Mouse (Mus musculus): Measurements from ENCODE around the gene Gm45233. TPM values are rescaled to one million over a fixed set of nuclear protein-coding genes. Genes with fewer than 3 reads are reported as not detected.

Gene Gm45233
- polyA plus RNA-seq, 1 experiment, result not detected

DNA sequence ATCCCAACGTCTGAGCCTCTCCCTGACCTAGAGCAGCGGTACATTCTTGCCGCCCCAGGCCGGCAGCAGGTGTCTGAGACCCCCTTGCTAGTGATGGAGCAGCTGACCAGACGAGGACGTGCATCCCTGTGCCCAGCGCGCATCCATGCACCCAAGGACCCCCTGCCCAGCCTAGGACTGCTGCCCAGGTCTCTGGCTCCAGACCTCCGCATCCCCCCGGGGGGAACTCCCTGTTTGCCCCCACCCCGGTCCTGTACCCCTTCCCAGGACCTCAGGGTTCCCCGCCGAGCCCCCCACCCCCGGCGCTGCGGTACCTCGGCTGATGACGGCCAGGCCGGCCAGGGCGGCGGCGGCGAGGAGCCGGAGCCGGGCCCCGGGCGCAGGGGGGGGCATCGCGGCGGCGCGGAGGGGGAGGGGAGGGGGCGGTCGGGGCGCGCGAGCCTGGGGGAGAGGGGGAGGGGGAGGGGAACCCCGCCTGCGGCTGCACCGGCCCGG, 45.8 kb downstream of the Gm45233 start, which contains the start of gene Iglon5:
Iglon5 (minus strand) TSS at position 445 of the 495 bp plus-strand sequence.
- Histone ChIP-seq H3K27ac (ENCODE audit: control insufficient read depth, insufficient read depth, low read depth, low read length, poor library complexity) (no peak within 1 kb of the TSS), H3K4me1 (ENCODE audit: control insufficient read depth, insufficient read depth, low read length) (no peaks in the 10 kb centered on the region; the same call in 1 of the 2 replicates), H3K4me3 (replicated peaks; ENCODE audit: control insufficient read depth, low read depth, low read length) (no peak within 1 kb of the TSS)
- 3% methylated on average over 21 of the region's 41 CpGs for WGBS
- no peak for TF ChIP-seq POLR2A (IDR thresholded peaks at IDR 0.05; ENCODE audit: borderline replicate concordance, control insufficient read depth, low read depth, low read length)
- no peak for TF ChIP-seq CTCF (IDR thresholded peaks at IDR 0.05; ENCODE audit: control insufficient read depth, insufficient read depth, low read length)

DNA sequence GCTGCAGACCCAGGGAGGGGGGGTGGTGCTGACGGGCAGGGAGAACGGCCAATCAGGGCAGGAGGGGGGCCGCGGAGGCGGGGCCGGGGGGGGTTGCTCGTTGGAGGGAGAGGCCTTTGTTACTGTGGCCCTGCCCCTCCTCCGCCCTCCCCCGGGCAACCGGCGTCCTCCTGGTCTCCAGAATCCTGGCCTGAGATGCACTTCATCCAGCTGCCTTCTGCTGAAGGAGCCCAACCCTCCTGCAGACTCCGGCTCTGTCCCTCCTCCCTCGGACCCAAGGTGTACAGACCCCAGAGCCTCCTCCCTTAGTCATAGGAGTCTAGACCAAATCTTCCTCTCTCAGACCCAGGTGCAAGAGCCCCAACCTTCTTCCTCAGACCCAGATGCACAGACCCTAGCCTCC, 46.3 kb downstream of the Gm45233 start:
- TF ChIP-seq CTCF (IDR thresholded peaks at IDR 0.05; ENCODE audit: control insufficient read depth, insufficient read depth, low read length) (no peak), POLR2A (IDR thresholded peaks at IDR 0.05; ENCODE audit: borderline replicate concordance, control insufficient read depth, low read depth, low read length) (no peak)
- no peak overlapping the region for H3K4me3 ChIP-seq (replicated peaks; ENCODE audit: control insufficient read depth, low read depth, low read length)
- H3K4me1 ChIP-seq (ENCODE audit: control insufficient read depth, insufficient read depth, low read length), result no peaks in the 10 kb centered on the region; the same call in 1 of the 2 replicates
- 3% methylated on average over 12 of the region's 13 CpGs for WGBS
- H3K27ac ChIP-seq (ENCODE audit: control insufficient read depth, insufficient read depth, low read depth, low read length, poor library complexity), result no peak overlapping the region

DNA sequence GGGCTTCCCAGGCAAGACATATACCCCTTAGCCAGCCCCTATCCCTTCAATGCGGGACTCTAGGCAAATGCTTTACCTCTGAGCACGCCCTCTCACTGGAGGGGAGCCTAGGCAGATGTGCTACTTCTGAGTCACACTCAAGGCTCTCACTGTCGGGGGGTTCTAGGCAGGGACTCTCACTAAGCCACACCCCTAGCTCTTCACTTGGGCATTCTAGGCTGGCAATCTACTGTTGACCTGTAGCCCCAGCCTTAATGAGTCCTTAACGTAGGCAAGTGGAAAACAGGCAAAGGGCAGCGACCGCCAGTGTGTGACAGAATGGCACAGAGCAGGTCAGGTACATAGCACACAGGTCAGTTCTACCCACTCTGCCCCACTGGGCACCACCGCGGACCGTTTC, 46.9 kb downstream of the Gm45233 start:
- WGBS, result 59% methylated on average over 9 of the region's 9 CpGs
- no peak overlapping the region for H3K4me3 ChIP-seq (replicated peaks; ENCODE audit: control insufficient read depth, low read depth, low read length)
- no peak overlapping the region for H3K27ac ChIP-seq (ENCODE audit: control insufficient read depth, insufficient read depth, low read depth, low read length, poor library complexity)
- TF ChIP-seq CTCF (IDR thresholded peaks at IDR 0.05; ENCODE audit: control insufficient read depth, insufficient read depth, low read length) (no peak), POLR2A (IDR thresholded peaks at IDR 0.05; ENCODE audit: borderline replicate concordance, control insufficient read depth, low read depth, low read length) (no peak)
- no peaks in the 10 kb centered on the region; the same call in 1 of the 2 replicates for H3K4me1 ChIP-seq (ENCODE audit: control insufficient read depth, insufficient read depth, low read length)

GRCm38 (mm10) chr7:43495343-43496021, 51.6 kb downstream of the Gm45233 start:
- 19% methylated on average over 21 of the region's 21 CpGs for WGBS
- TF ChIP-seq POLR2A (IDR thresholded peaks at IDR 0.05; ENCODE audit: borderline replicate concordance, control insufficient read depth, low read depth, low read length) (no peak), CTCF (IDR thresholded peaks at IDR 0.05; ENCODE audit: control insufficient read depth, insufficient read depth, low read length) (peak; percentile 51)
- Histone ChIP-seq H3K27ac (ENCODE audit: control insufficient read depth, insufficient read depth, low read depth, low read length, poor library complexity) (no peak overlapping the region), H3K4me1 (ENCODE audit: control insufficient read depth, insufficient read depth, low read length) (no peaks in the 10 kb centered on the region), H3K4me3 (replicated peaks; ENCODE audit: control insufficient read depth, low read depth, low read length) (no peak overlapping the region)

DNA sequence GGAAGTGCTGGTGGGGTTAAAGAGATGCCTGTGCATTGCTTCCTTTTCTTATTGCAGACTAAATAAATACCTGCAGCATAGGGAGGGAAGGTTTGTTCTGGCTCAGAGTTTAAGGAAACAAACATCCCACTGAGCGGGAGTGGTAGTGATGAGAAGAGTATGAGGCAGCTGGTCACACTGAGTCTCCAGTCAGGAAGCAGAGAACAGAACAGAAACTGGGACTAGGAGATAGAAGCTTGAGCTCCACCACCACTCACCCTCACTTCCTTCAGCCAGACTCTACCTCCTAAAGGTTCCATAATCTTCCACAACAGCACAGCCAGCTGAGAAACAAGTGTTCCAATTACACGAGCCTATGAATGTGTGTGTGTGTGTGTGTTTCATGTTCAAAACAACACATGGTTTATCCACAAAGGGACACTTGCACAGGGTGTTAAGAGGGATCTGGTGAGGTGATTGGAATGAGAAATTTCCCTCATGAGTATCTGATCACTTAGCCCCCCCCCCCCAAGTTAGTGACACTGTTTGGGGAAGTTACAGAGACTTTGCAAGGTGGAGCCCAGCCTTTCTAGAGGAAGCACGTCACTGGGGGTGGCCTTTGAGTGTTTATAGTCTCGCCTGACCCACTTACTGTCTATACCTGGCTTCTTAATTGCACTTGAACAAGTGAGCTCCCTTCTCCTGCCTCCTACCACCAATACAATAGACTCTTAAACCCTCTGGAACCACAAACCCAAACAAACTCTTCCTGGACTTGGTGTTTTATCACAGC, 68.0 kb downstream of the Gm45233 start:
- WGBS, result 29% methylated on average over 4 of the region's 4 CpGs
- no peak for TF ChIP-seq POLR2A (IDR thresholded peaks at IDR 0.05; ENCODE audit: borderline replicate concordance, control insufficient read depth, low read depth, low read length)
- TF ChIP-seq CTCF (IDR thresholded peaks at IDR 0.05; ENCODE audit: control insufficient read depth, insufficient read depth, low read length), result no peak
- H3K27ac ChIP-seq (ENCODE audit: control insufficient read depth, insufficient read depth, low read depth, low read length, poor library complexity), result no peak overlapping the region

GRCm38 (mm10) chr7:43512519-43512918, 68.6 kb downstream of the Gm45233 start:
- WGBS, result 76% methylated on average over 4 of the region's 4 CpGs
- TF ChIP-seq POLR2A (IDR thresholded peaks at IDR 0.05; ENCODE audit: borderline replicate concordance, control insufficient read depth, low read depth, low read length), result no peak
- TF ChIP-seq CTCF (IDR thresholded peaks at IDR 0.05; ENCODE audit: control insufficient read depth, insufficient read depth, low read length), result no peak
- Histone ChIP-seq H3K4me1 (ENCODE audit: control insufficient read depth, insufficient read depth, low read length) (no peaks in the 10 kb centered on the region), H3K4me3 (replicated peaks; ENCODE audit: control insufficient read depth, low read depth, low read length) (no peak overlapping the region), H3K27ac (ENCODE audit: control insufficient read depth, insufficient read depth, low read depth, low read length, poor library complexity) (no peak overlapping the region)

More for the DNA sequence above, 68.0 kb downstream of the Gm45233 start:
- no peaks in the 10 kb centered on the region for H3K4me1 ChIP-seq (ENCODE audit: control insufficient read depth, insufficient read depth, low read length)
- no peak overlapping the region for H3K4me3 ChIP-seq (replicated peaks; ENCODE audit: control insufficient read depth, low read depth, low read length)

Other genes with a start within 250 kb of the Gm45233 start
- 3.4 and 17.7 TPM in 2 replicates for gene Zfp715, start 130.8 kb upstream of the Gm45233 start, polyA plus RNA-seq (2011; ENCODE audit: insufficient read depth, insufficient read length, low replicate concordance, missing spikeins)
- gene Siglecf, start 92.8 kb upstream of the Gm45233 start, polyA plus RNA-seq (2011; ENCODE audit: insufficient read depth, insufficient read length, low replicate concordance, missing spikeins), result 0.75 and 3.3 TPM in 2 replicates
- gene Siglecg, start 35.9 kb upstream of the Gm45233 start, polyA plus RNA-seq (2011; ENCODE audit: insufficient read depth, insufficient read length, low replicate concordance, missing spikeins), result 33.1 and 73.3 TPM in 2 replicates
- gene Lim2, start 16.5 kb upstream of the Gm45233 start, polyA plus RNA-seq (2011; ENCODE audit: insufficient read depth, insufficient read length, low replicate concordance, missing spikeins), result 1.9 and 2.1 TPM in 2 replicates
- 18.5 and 43.6 TPM in 2 replicates for gene Nkg7, start 7.1 kb upstream of the Gm45233 start, polyA plus RNA-seq (2011; ENCODE audit: insufficient read depth, insufficient read length, low replicate concordance, missing spikeins)
- 2.0 and 4.7 TPM in 2 replicates for gene Cldnd2, start 3.3 kb upstream of the Gm45233 start, polyA plus RNA-seq (2011; ENCODE audit: insufficient read depth, insufficient read length, low replicate concordance, missing spikeins)
- 149 and 240 TPM in 2 replicates for gene Etfb, start within 50 bp of the Gm45233 start, polyA plus RNA-seq (2011; ENCODE audit: insufficient read depth, insufficient read length, low replicate concordance, missing spikeins)
- gene Vsig10l, start 19.0 kb downstream of the Gm45233 start, polyA plus RNA-seq (2011; ENCODE audit: insufficient read depth, insufficient read length, low replicate concordance, missing spikeins), result 1.9 and 5.7 TPM in 2 replicates
- not detected in 2 replicates for gene Iglon5, start 45.9 kb downstream of the Gm45233 start, polyA plus RNA-seq (2011; ENCODE audit: insufficient read depth, insufficient read length, low replicate concordance, missing spikeins)
- gene 4931406B18Rik, start 61.8 kb downstream of the Gm45233 start, polyA plus RNA-seq (2011; ENCODE audit: insufficient read depth, insufficient read length, low replicate concordance, missing spikeins), result 0.85 TPM in 1 of 2 replicates, not detected in the other
- 14.2 and 48.4 TPM in 2 replicates for gene Cd33, start 100.3 kb downstream of the Gm45233 start, polyA plus RNA-seq (2011; ENCODE audit: insufficient read depth, insufficient read length, low replicate concordance, missing spikeins)
- gene Zfp658, start 118.1 kb downstream of the Gm45233 start, polyA plus RNA-seq (2011; ENCODE audit: insufficient read depth, insufficient read length, low replicate concordance, missing spikeins), result 1.3 and 2.9 TPM in 2 replicates
- 1.7 TPM in 2 replicates for gene Zfp719, start 135.5 kb downstream of the Gm45233 start, polyA plus RNA-seq (2011; ENCODE audit: insufficient read depth, insufficient read length, low replicate concordance, missing spikeins)
- 1.6 TPM in 1 of 2 replicates, not detected in the other for gene Zfp819, start 163.0 kb downstream of the Gm45233 start, polyA plus RNA-seq (2011; ENCODE audit: insufficient read depth, insufficient read length, low replicate concordance, missing spikeins)
- gene Ceacam18, start 190.6 kb downstream of the Gm45233 start, polyA plus RNA-seq (2011; ENCODE audit: insufficient read depth, insufficient read length, low replicate concordance, missing spikeins), result not detected in 2 replicates
- gene Siglece, start 216.0 kb downstream of the Gm45233 start, polyA plus RNA-seq (2011; ENCODE audit: insufficient read depth, insufficient read length, low replicate concordance, missing spikeins), result 14.5 and 24.2 TPM in 2 replicates
- 2.4 and 3.6 TPM in 2 replicates for gene Ctu1, start 227.9 kb downstream of the Gm45233 start, polyA plus RNA-seq (2011; ENCODE audit: insufficient read depth, insufficient read length, low replicate concordance, missing spikeins)
- not detected in 2 replicates for gene Klk14, start 246.3 kb downstream of the Gm45233 start, polyA plus RNA-seq (2011; ENCODE audit: insufficient read depth, insufficient read length, low replicate concordance, missing spikeins)

Data from bone marrow, adult 2 months (tissue).